Mouse (Mus musculus) bone marrow, adult 2 months (tissue): Measurements from ENCODE around the gene Nkpd1.

ENCODE experiments used
- CTCF ChIP-seq: fragments of 200-500 bp; IDR thresholded peaks from 2 replicates; pipeline ENCODE4 v1.5.1; 2011; ENCODE audit warnings: low read length, control low read depth; ENCODE audit not compliant: control insufficient read depth, insufficient read depth
- POLR2A ChIP-seq: fragments of 200-500 bp; IDR thresholded peaks from 2 replicates; pipeline ENCODE4 v1.6.1; 2011; ENCODE audit warnings: low read depth, mild to moderate bottlenecking, control low read depth, low read length, borderline replicate concordance; ENCODE audit not compliant: control insufficient read depth

DNA sequence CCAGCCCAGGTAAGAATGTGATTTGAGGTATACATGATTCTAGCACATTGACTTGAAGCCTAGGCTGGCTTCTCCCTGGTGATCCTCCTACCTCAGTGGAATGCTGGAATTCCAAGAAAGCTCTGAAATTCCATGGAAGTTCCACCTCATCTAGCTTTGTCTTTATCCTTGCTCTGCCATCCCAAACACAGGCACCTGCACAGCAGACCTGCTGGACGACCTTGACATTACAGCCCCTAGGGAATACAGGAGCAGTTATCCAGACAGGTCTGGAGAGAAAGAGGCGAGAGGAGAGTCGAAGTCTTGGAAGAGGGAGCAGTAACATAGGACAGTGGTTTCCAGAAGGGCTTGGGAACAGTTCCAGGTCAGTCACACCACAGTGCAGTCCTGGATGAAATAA lies 52.0 kb downstream of the Nkpd1 start:
- TF ChIP-seq CTCF (no peak), POLR2A (no peak)
